Mouse (Mus musculus) heart, embryonic 13.5 days (tissue): ENCODE measurements around the gene Prph2. TPM values are rescaled to one million over a fixed set of nuclear protein-coding genes. Genes with fewer than 3 reads are reported as not detected.
A peak's percentile ranks its signal among the peaks of the same experiment; 100 is the strongest.

Source experiments
- ATAC-seq: fragments of 200-750 bp; cut with Nextera tagmentation; 2 replicates; pipeline ENCODE4 v1.8.0; 2017; ENCODE audit warnings: moderate TSS enrichment; ENCODE audit not compliant: insufficient number of reproducible peaks, low FRiP score, low TSS enrichment; ENCODE audit errors: extremely low read depth
- H3K27ac ChIP-seq: fragments of 300-500 bp; sonication (generic); replicated peaks from 2 replicates; pipeline ENCODE4 v1.5.1; 2015; ENCODE audit warnings: moderate library complexity, mild to moderate bottlenecking, inconsistent platforms
- H3K27me3 ChIP-seq: fragments of 300-500 bp; sonication (generic); replicated peaks from 2 replicates; pipeline ENCODE4 v1.6.1; 2015; ENCODE audit warnings: mild to moderate bottlenecking, inconsistent platforms
- H3K36me3 ChIP-seq: fragments of 300-500 bp; sonication (generic); 2 replicates; pipeline ENCODE4 v1.6.1; 2015; ENCODE audit warnings: mild to moderate bottlenecking, inconsistent platforms
- H3K4me1 ChIP-seq: fragments of 300-500 bp; sonication (generic); 2 replicates; pipeline ENCODE4 v1.6.1; 2015; ENCODE audit warnings: inconsistent platforms
- H3K4me2 ChIP-seq: fragments of 300-500 bp; sonication (generic); 2 replicates; pipeline ENCODE4 v1.6.1; 2015; ENCODE audit warnings: inconsistent platforms, mild to moderate bottlenecking, moderate library complexity
- H3K4me3 ChIP-seq: fragments of 300-500 bp; sonication (generic); 2 replicates; pipeline ENCODE4 v1.5.1; 2015; ENCODE audit warnings: moderate library complexity, mild to moderate bottlenecking, inconsistent platforms
- H3K9ac ChIP-seq: fragments of 300-500 bp; sonication (generic); 2 replicates; pipeline ENCODE4 v1.6.1; 2015; ENCODE audit warnings: inconsistent platforms, mild to moderate bottlenecking, moderate library complexity
- H3K9me3 ChIP-seq: fragments of 300-500 bp; sonication (generic); 2 replicates; pipeline ENCODE4 v1.6.1; 2016; ENCODE audit warnings: inconsistent platforms
- WGBS: fragments of 180-500 bp; shearing (Covaris S2); methylation state at CpG from one replicate; pipeline ENCODE4 v1.1.7; 2015; ENCODE audit warnings: mixed read lengths; 5-methylcytosine and 5-hydroxymethylcytosine counted together
- polyA plus RNA-seq: library from polyadenylated mRNA; unstranded; fragments of >200 nt; fragmentation: Nextera tagmentation; extraction: Ambion mirVana; gene quantifications from 2 replicates; pipeline ENCODE4 v1.2.1, GENCODE M21; 2015

Prph2 gene
- polyA plus RNA-seq, 1 experiment from 2014 or later: not detected

- Histone ChIP-seq H3K4me1 (no peaks in the 10 kb centered on the region), H3K9ac (no peak overlapping the region), H3K36me3 (peaks cover 73% of the 10 kb centered on the region), H3K4me2 (no peak overlapping the region), H3K27me3 (no peaks in the 10 kb centered on the region), H3K4me3 (no peak overlapping the region), H3K27ac (no peak overlapping the region), H3K9me3 (no peaks in the 10 kb centered on the region)
- WGBS: 88% methylated on average over 7 of the region's 7 CpGs
- ATAC-seq: no peak
Measured at GRCm38 (mm10) chr17:46929897-46930296, 19.6 kb downstream of the Prph2 start.

GRCm38 (mm10) chr17:46932961-46933360 lies 22.7 kb downstream of the Prph2 start:
- H3K9ac ChIP-seq: no peak overlapping the region
- no peak overlapping the region for H3K4me2 ChIP-seq
- H3K9me3 ChIP-seq: no peaks in the 10 kb centered on the region
- no peak for ATAC-seq
- H3K27ac ChIP-seq: no peak overlapping the region
- H3K27me3 ChIP-seq: no peaks in the 10 kb centered on the region
- WGBS: 91% methylated on average over 5 of the region's 5 CpGs
- H3K36me3 ChIP-seq: peaks cover 99% of the 10 kb centered on the region
- no peaks in the 10 kb centered on the region for H3K4me1 ChIP-seq
- H3K4me3 ChIP-seq: no peak overlapping the region

- WGBS: 77% methylated on average over 19 of the region's 19 CpGs
- no peak overlapping the region for H3K27ac ChIP-seq
- H3K36me3 ChIP-seq: peaks cover 99% of the 10 kb centered on the region
- H3K4me3 ChIP-seq: no peak overlapping the region
- no peaks in the 10 kb centered on the region for H3K27me3 ChIP-seq
- no peaks in the 10 kb centered on the region for H3K9me3 ChIP-seq
- H3K4me2 ChIP-seq: no peak overlapping the region
- no peak overlapping the region for H3K9ac ChIP-seq
- no peak for ATAC-seq
- no peaks in the 10 kb centered on the region for H3K4me1 ChIP-seq
Measured at GRCm38 (mm10) chr17:46933557-46934348, 23.5 kb downstream of the Prph2 start.

GRCm38 (mm10) chr17:46940461-46940860 lies 30.2 kb downstream of the Prph2 start:
- no peak overlapping the region for H3K4me3 ChIP-seq
- H3K9me3 ChIP-seq: no peaks in the 10 kb centered on the region
- H3K27ac ChIP-seq: no peak overlapping the region
- H3K4me1 ChIP-seq: no peaks in the 10 kb centered on the region
- no peaks in the 10 kb centered on the region for H3K27me3 ChIP-seq
- peaks cover 100% of the 10 kb centered on the region for H3K36me3 ChIP-seq
- ATAC-seq: no peak
- whole genome bisulfite sequencing: 90% methylated on average over 8 of the region's 8 CpGs
- H3K9ac ChIP-seq: no peak overlapping the region
- no peak overlapping the region for H3K4me2 ChIP-seq

GRCm38 (mm10) chr17:46942421-46942820 lies 32.2 kb downstream of the Prph2 start:
- Histone ChIP-seq H3K4me1 (no peaks in the 10 kb centered on the region), H3K4me3 (no peak overlapping the region), H3K27ac (no peak overlapping the region), H3K4me2 (no peak overlapping the region), H3K36me3 (peaks cover 100% of the 10 kb centered on the region), H3K9me3 (no peaks in the 10 kb centered on the region), H3K27me3 (no peaks in the 10 kb centered on the region), H3K9ac (no peak overlapping the region)
- 96% methylated on average over 9 of the region's 9 CpGs for WGBS
- no peak for ATAC-seq

- Histone ChIP-seq H3K27me3 (no peaks in the 10 kb centered on the region), H3K27ac (no peak overlapping the region), H3K36me3 (peaks cover 86% of the 10 kb centered on the region), H3K4me3 (no peak overlapping the region), H3K9me3 (no peaks in the 10 kb centered on the region), H3K4me1 (no peaks in the 10 kb centered on the region), H3K9ac (no peak overlapping the region), H3K4me2 (no peak overlapping the region)
- ATAC-seq: no peak
- WGBS: 91% methylated on average over 9 of the region's 9 CpGs
Measured at GRCm38 (mm10) chr17:46946276-46946675, 36.0 kb downstream of the Prph2 start.

GRCm38 (mm10) chr17:46958045-46958444 lies 47.8 kb downstream of the Prph2 start:
- Histone ChIP-seq H3K27ac (no peak overlapping the region), H3K4me3 (no peak overlapping the region), H3K9me3 (no peaks in the 10 kb centered on the region), H3K27me3 (no peaks in the 10 kb centered on the region), H3K4me1 (peaks cover 13% of the 10 kb centered on the region; the same call in 1 of the 2 replicates), H3K9ac (no peak overlapping the region), H3K4me2 (no peak overlapping the region), H3K36me3 (peaks cover 100% of the 10 kb centered on the region)
- ATAC-seq: no peak
- 87% methylated on average over 2 of the region's 2 CpGs for WGBS

- Histone ChIP-seq H3K9me3 (no peaks in the 10 kb centered on the region), H3K9ac (no peak overlapping the region), H3K27me3 (no peaks in the 10 kb centered on the region), H3K36me3 (peaks cover 100% of the 10 kb centered on the region), H3K4me3 (no peak overlapping the region), H3K27ac (peak overlapping the region; percentile 74), H3K4me2 (no peak overlapping the region), H3K4me1 (peaks cover 13% of the 10 kb centered on the region; the same call in 1 of the 2 replicates)
- WGBS: 49% methylated on average over 10 of the region's 10 CpGs
- peak; percentile 42; the same call in 1 of the 2 replicates for ATAC-seq
Measured at GRCm38 (mm10) chr17:46960216-46960615, 50.0 kb downstream of the Prph2 start.

- no peak overlapping the region for H3K9ac ChIP-seq
- ATAC-seq: no peak
- H3K9me3 ChIP-seq: no peaks in the 10 kb centered on the region
- H3K4me3 ChIP-seq: no peak overlapping the region
- H3K27ac ChIP-seq: no peak overlapping the region
- H3K27me3 ChIP-seq: no peaks in the 10 kb centered on the region
- H3K4me1 ChIP-seq: peaks cover 13% of the 10 kb centered on the region; the same call in 1 of the 2 replicates
- no peak overlapping the region for H3K4me2 ChIP-seq
- peaks cover 100% of the 10 kb centered on the region for H3K36me3 ChIP-seq
- WGBS: 61% methylated on average over 3 of the region's 3 CpGs
Measured at GRCm38 (mm10) chr17:46962153-46962552, 51.9 kb downstream of the Prph2 start.

GRCm38 (mm10) chr17:46963186-46963585 lies 52.9 kb downstream of the Prph2 start:
- H3K36me3 ChIP-seq: peaks cover 100% of the 10 kb centered on the region
- WGBS: 89% methylated on average over 13 of the region's 13 CpGs
- peaks cover 13% of the 10 kb centered on the region; the same call in 1 of the 2 replicates for H3K4me1 ChIP-seq
- no peak overlapping the region for H3K4me3 ChIP-seq
- H3K27ac ChIP-seq: no peak overlapping the region
- ATAC-seq: no peak
- no peaks in the 10 kb centered on the region for H3K9me3 ChIP-seq
- H3K9ac ChIP-seq: no peak overlapping the region
- no peak overlapping the region for H3K4me2 ChIP-seq
- no peaks in the 10 kb centered on the region for H3K27me3 ChIP-seq

- Histone ChIP-seq H3K9me3 (no peaks in the 10 kb centered on the region), H3K4me1 (no peaks in the 10 kb centered on the region), H3K4me3 (no peak overlapping the region), H3K27me3 (no peaks in the 10 kb centered on the region), H3K4me2 (no peak overlapping the region), H3K36me3 (peaks cover 100% of the 10 kb centered on the region), H3K9ac (no peak overlapping the region), H3K27ac (no peak overlapping the region)
- WGBS: 89% methylated on average over 14 of the region's 14 CpGs
- ATAC-seq: no peak
Measured at GRCm38 (mm10) chr17:46966892-46967291, 56.6 kb downstream of the Prph2 start.

- Histone ChIP-seq H3K27me3 (no peaks in the 10 kb centered on the region), H3K36me3 (peaks cover 99% of the 10 kb centered on the region), H3K9ac (no peak overlapping the region), H3K4me1 (no peaks in the 10 kb centered on the region), H3K4me3 (no peak overlapping the region), H3K9me3 (peaks cover 7% of the 10 kb centered on the region; the same call in 1 of the 2 replicates), H3K27ac (no peak overlapping the region), H3K4me2 (no peak overlapping the region)
- ATAC-seq: no peak
- WGBS: 92% methylated on average over 7 of the region's 7 CpGs
Measured at GRCm38 (mm10) chr17:46972603-46973002, 62.3 kb downstream of the Prph2 start.
